Mouse (Mus musculus) embryonic fibroblast, embryonic 13.5 days (primary cell): ENCODE measurements around the gene Acap1. TPM values are rescaled to one million over a fixed set of nuclear protein-coding genes. Genes with fewer than 3 reads are reported as not detected.

Experiments used
- H3K27ac ChIP-seq: 2 replicates; pipeline ENCODE4 v1.5.1; 2012; ENCODE audit warnings: low read length, control low read depth, inconsistent platforms; ENCODE audit not compliant: insufficient read depth
- H3K4me1 ChIP-seq: 2 replicates; pipeline ENCODE4 v1.6.1; 2011; ENCODE audit warnings: low read length; ENCODE audit not compliant: control insufficient read depth, insufficient read depth
- H3K4me3 ChIP-seq: 2 replicates; pipeline ENCODE4 v1.5.1; 2011; ENCODE audit warnings: mild to moderate bottlenecking, control low read depth, low read length; ENCODE audit not compliant: insufficient read depth
- CTCF ChIP-seq: IDR thresholded peaks from 2 replicates; pipeline ENCODE4 v1.5.1; 2011; ENCODE audit warnings: mild to moderate bottlenecking, control low read depth, low read length, moderate library complexity, borderline replicate concordance; ENCODE audit not compliant: insufficient read depth
- POLR2A ChIP-seq: IDR thresholded peaks from 2 replicates; pipeline ENCODE4 v1.6.1; 2011; ENCODE audit warnings: low read depth, mild to moderate bottlenecking, control low read depth, low read length, moderate library complexity
- polyA plus RNA-seq: library from polyadenylated mRNA; stranded (reverse); fragments of >200 nt; gene quantifications from 2 replicates; pipeline ENCODE4 v1.2.4, GENCODE M21; 2011; ENCODE audit warnings: low read depth; ENCODE audit not compliant: missing spikeins, insufficient read length

Acap1 gene
- polyA plus RNA-seq, 1 experiment = not detected

DNA sequence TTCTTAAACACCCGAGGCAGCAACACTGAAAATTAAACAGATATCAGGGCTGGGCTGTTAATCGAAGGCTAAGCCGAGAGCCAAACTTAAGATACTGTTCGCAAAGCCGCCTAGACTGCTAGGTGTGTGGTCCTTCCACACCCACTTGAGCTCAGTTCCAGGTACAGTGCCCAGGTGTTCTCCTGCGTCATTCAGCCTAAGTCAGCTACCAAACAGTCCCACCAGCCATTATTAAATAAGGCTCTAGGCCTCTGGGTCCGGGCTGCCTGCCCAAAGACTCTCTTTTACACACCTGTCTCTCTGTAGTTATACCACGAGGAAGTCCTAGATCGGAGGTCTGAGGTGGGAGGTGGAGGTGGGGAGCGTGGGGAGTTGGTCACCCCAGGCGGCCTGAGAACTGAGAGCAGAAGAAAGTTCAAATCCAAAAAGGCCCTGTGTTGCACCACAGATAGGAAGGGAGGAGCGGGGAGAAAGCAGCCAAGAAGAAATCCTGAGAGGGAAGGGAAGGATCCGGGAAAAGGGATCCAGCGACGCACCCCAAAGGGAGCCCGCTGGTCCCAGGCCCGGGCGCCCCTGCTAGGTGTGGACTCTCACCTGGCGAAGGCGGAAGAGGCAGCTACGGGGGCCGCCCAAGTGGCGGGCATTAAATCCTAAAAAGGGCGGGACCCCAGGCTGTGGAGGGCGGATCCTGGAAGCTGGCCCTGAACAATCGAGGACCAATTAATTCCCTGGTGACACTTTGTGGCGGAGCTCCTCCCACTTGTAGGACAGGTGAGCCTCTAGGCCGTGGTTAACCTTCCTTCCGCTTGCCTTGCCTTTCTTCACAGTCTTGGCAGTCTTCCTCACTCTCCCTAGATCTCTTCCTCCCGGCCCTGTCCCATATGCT lies 37.0 kb downstream of the Acap1 start, which contains the start of gene Tnk1:
TSS of gene Tnk1 (minus strand) at position 618 of the 886 bp plus-strand sequence.
- Histone ChIP-seq H3K4me3 (no peak within 1 kb of the TSS), H3K27ac (no peak within 1 kb of the TSS), H3K4me1 (no peaks in the 10 kb centered on the region)
- no peak for TF ChIP-seq CTCF
- TF ChIP-seq POLR2A = no peak

DNA sequence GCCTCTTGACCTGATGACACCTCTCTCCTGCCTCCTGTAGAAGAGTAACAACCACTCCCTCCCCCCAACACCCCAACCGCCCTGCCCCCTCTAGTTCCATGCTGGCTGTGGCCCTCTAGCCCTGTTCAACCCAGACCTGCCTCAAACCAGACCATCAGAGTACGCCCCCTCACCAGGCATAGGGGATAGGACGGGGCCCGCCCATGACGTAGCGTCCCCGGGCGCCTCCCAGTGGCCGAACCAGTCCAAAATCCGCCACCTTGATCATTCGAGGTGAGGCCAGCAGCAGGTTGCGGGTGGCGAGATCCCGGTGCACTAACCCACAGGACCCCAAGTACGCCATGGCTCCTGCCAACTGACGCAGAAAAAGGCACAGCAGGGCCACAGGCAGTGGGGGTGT lies 40.0 kb downstream of the Acap1 start:
- H3K27ac ChIP-seq = no peak overlapping the region
- TF ChIP-seq POLR2A = no peak
- 0 out of 2 replicates have a peak, but pooled peaks have one; percentile 7 for TF ChIP-seq CTCF
- no peaks in the 10 kb centered on the region for H3K4me1 ChIP-seq
- H3K4me3 ChIP-seq = no peak overlapping the region

DNA sequence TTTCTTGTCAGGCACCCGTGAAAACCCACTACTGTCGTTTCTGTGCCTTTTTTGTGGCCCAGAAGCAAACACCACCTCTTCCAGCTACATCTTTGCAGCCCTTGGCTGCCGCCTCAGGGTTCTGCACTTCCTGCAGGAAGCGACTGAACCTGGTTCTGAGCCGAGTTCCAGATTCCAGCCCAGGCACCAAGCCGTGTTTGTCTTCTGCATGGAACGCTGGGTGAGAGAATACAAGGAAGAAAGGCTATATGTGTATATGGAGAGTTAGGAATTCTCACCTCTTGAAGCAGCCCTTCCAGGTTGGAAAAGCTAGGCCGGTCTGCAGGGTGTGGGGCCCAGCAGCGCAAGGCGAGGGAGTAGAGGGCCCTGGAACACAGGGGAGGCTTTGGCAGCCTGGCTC lies 40.7 kb downstream of the Acap1 start:
- Histone ChIP-seq H3K4me1 (no peaks in the 10 kb centered on the region), H3K27ac (no peak overlapping the region), H3K4me3 (no peak overlapping the region)
- TF ChIP-seq POLR2A (no peak), CTCF (no peak)

DNA sequence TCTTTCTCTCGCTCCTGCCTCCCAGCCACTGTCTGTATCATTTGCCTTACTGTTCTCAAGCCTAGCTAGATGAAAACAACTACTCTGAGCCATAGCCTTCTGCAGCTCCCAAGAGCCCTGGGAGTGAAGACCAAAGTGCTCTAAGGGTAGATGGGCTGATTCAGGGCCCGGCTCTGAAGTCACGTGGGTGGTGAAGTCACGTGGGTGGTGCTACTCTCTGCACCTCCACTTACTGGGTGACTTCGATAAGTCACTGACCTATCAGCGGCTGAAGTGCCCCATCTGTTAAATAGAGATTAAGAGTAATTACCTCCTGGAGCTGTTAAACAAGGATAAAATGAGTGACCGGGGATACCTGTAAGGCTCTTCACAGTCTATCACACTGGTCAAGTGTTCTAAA lies 41.3 kb downstream of the Acap1 start:
- peak; percentile 35; the same call in 1 of the 2 replicates for TF ChIP-seq POLR2A
- no peak for TF ChIP-seq CTCF
- no peak overlapping the region for H3K4me3 ChIP-seq
- no peak overlapping the region for H3K27ac ChIP-seq
- no peaks in the 10 kb centered on the region for H3K4me1 ChIP-seq

DNA sequence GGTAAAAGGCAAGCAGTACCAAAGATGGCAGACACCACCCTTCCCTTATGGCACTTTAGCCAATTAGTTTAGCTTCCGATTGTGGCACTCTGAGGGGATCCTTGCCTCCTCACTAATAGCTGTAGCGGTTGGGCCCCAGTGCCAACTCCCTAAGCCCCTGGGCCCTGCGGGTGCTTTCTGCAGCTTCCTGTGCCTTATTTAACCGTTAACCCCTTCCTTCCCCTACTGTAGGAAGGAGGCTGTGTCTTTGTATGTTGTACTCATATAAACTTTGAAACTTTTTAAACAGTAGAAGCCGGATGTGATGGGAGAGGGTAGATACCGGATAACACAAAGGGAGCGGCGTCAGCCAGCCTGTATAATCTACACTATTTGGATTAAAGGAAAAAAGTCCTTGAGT lies 44.6 kb downstream of the Acap1 start:
- no peaks in the 10 kb centered on the region for H3K4me1 ChIP-seq
- no peak overlapping the region for H3K27ac ChIP-seq
- TF ChIP-seq CTCF = no peak
- TF ChIP-seq POLR2A = no peak
- H3K4me3 ChIP-seq = no peak overlapping the region

DNA sequence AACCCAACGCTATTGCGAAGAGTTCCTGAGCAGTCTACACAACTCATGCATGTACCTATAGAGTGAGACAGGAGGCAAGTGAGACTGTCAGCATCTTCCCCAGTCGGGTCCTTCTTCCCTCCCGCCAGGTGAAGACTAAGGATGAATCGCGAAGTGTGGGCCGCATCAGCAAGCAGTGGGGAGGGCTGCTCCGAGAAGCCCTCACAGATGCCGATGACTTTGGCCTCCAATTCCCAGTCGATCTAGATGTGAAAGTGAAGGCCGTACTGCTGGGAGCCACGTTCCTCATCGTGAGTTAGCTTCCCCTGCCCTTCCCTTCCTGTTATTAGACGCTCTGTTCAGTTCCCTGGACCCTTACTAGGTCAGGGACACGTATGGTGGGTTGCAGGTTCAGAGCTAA lies 45.5 kb downstream of the Acap1 start:
- TF ChIP-seq POLR2A (no peak; the same call in 1 of the 2 replicates), CTCF (no peak)
- H3K4me3 ChIP-seq = no peak overlapping the region
- H3K27ac ChIP-seq = no peak overlapping the region
- peaks cover 5% of the 10 kb centered on the region for H3K4me1 ChIP-seq

DNA sequence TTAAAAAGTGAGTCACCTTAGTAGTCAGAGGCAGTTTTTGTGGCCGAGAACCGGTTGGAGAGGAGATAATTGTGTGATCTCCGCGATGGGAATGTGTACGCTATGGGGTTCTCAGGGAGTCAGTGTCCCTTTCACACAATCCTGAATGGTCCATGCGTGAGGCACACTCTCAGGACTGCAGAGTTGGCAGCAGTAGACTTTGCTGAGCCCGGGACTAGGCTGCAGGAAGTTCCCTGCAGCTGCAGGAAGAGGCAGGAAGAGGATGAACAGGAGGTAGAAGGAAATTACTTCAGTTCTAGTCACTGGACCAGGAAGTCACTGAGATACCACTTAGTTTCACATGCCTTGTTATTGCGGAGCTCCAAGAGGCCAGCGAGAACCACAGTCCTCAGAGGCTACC lies 46.2 kb downstream of the Acap1 start:
- TF ChIP-seq CTCF (no peak), POLR2A (no peak)

DNA sequence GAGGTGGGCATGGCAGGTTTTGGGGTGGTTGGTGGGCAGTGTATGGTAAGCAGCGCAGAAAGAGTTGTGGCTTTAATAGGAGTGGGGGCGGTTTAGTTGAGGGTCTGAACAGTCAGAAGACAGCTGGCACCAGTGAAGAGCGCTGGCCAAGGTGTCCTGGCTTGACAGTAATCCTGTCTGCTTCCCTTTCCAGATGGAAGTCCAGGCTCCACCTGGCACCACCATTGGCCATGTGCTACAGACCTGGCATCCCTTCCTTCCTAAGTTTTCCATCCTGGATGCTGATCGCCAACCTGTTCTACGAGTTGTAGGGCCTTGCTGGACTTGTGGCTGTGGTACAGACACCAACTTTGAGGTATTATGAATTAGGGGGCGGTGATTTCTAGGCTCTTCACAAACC lies 47.3 kb downstream of the Acap1 start:
- no peak overlapping the region for H3K4me3 ChIP-seq
- TF ChIP-seq CTCF = no peak
- no peak for TF ChIP-seq POLR2A
- H3K4me1 ChIP-seq = peaks cover 5% of the 10 kb centered on the region
- no peak overlapping the region for H3K27ac ChIP-seq

More for the DNA sequence above, 46.2 kb downstream of the Acap1 start:
- Histone ChIP-seq H3K27ac (no peak overlapping the region), H3K4me1 (peaks cover 5% of the 10 kb centered on the region), H3K4me3 (no peak overlapping the region)

DNA sequence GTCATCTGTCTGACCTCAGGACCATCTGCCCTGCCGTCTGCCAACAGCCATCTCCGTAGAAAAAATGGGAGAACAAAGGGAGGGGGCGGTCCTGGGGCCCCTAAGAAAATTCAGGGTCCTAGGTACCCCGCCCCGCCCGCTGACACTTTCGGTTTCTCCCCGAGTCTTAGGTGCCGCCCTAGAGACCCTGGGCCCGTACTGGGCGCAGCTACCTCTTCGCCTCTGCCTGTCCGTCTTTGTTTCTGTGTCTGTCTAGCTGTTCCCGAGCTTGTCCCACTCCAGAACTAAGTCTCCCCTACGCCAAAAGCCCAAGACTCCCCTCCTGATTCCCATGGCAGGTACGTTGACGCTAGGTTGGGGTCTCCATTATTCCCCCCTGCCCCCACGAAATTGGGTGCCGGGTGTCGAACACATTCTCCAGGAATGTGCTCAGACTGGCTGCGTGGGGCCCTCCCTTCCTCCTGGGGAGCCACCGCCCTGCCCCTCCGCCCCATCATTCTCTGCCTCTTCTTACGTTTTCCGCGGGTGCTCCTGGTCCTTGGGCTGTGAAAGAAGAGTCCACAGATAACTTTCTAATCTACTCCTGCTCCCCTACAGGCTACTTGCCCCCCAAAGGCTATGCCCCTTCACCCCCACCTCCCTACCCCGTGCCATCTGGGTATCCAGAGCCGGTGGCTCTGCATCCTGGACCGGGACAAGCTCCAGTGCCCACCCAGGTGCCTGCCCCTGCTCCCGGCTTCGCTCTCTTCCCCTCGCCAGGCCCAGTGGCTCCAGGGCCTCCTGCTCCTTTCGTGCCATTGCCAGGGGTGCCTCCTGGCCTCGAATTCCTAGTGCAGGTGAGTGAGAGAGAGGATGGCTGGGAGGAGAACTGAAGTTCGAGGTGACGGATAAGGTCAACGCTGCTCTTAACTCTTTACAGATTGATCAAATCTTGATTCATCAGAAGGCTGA lies 48.3 kb downstream of the Acap1 start:
- H3K4me3 ChIP-seq = peak overlapping the region; percentile 80
- TF ChIP-seq CTCF (no peak), POLR2A (peak; percentile 56; the same call in 1 of the 2 replicates)

More for the DNA sequence above, 48.3 kb downstream of the Acap1 start:
- H3K4me1 ChIP-seq = peaks cover 5% of the 10 kb centered on the region
- peak overlapping the region; percentile 50 for H3K27ac ChIP-seq
